Mouse (Mus musculus) right cerebral cortex, postnatal 14 days (tissue): ENCODE data around the gene Palld.

Source experiments
- DNase-seq: peaks from one replicate; pipeline ENCODE4 v3.0.0; 2022

Gene Palld

GRCm38 (mm10) chr8:61486923-61487529, 415.5 kb downstream of the Palld start:
- DNase-seq, result no peak

- no peak for DNase-seq
Observed at GRCm38 (mm10) chr8:61480260-61480967, 422.1 kb downstream of the Palld start.

- peak; percentile 39 for DNase-seq
Observed at GRCm38 (mm10) chr8:61479506-61480214, 422.8 kb downstream of the Palld start.

GRCm38 (mm10) chr8:61478793-61479192, 423.7 kb downstream of the Palld start:
- no peak for DNase-seq

GRCm38 (mm10) chr8:61478150-61478549, 424.3 kb downstream of the Palld start:
- DNase-seq, result no peak

GRCm38 (mm10) chr8:61476160-61476559, 426.3 kb downstream of the Palld start:
- DNase-seq, result no peak

- no peak for DNase-seq
Observed at GRCm38 (mm10) chr8:61475251-61475673, 427.2 kb downstream of the Palld start.

- DNase-seq, result no peak
Observed at GRCm38 (mm10) chr8:61470213-61470612, 432.3 kb downstream of the Palld start.

GRCm38 (mm10) chr8:61467553-61467815, 435.0 kb downstream of the Palld start:
- no peak for DNase-seq

- no peak for DNase-seq
Observed at GRCm38 (mm10) chr8:61466696-61467552, 435.6 kb downstream of the Palld start.

- no peak for DNase-seq
Observed at GRCm38 (mm10) chr8:61464393-61464792, 438.1 kb downstream of the Palld start.

GRCm38 (mm10) chr8:61462221-61462620, 440.3 kb downstream of the Palld start:
- DNase-seq, result no peak
